Mouse (Mus musculus): ENCODE data around the gene Ccdc91.

DNA sequence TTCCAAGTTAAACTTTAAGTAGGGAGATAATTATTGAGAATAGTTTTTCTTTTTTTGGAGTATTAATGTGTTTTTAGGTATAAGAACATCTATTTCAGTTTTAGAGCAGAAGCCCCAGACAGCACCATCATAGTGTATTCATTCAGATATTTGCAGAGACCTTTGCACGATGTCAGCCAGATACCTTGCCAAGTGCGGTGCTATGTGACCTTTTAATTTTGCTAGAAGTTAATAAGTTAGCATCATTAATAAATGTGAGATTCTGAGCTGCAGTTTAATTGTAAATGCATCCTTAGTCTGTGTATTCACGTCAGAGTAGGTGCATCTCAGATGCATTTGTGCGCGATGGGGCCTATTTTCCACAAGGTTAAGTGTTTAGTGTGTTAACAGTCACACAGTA, 59.3 kb downstream of the Ccdc91 start:
- TF ChIP-seq POLR2A (IDR thresholded peaks at IDR 0.05; ENCODE audit: control insufficient read depth, extremely low read depth, insufficient read depth, low read length, poor library complexity) = no peak
- TF ChIP-seq CTCF (IDR thresholded peaks at IDR 0.05; ENCODE audit: borderline replicate concordance, control insufficient read depth, extremely low read depth, insufficient read depth, low read length, poor library complexity) = no peak
